Mouse (Mus musculus) kidney, embryonic 16.5 days (tissue): ENCODE data around the gene Pdia3. TPM values are rescaled to one million over a fixed set of nuclear protein-coding genes. Genes with fewer than 3 reads are reported as not detected.

Experiments used
- ATAC-seq: fragments of 200-750 bp; cut with Nextera tagmentation; 2 replicates; pipeline ENCODE4 v1.8.0; 2017; ENCODE audit warnings: moderate TSS enrichment; ENCODE audit not compliant: low FRiP score, low TSS enrichment
- H3K27ac ChIP-seq: fragments of 300-500 bp; sonication (generic); 2 replicates; pipeline ENCODE4 v1.5.1; 2014; ENCODE audit warnings: low read length
- H3K27me3 ChIP-seq: fragments of 300-500 bp; sonication (generic); 2 replicates; pipeline ENCODE4 v1.6.1; 2014; ENCODE audit warnings: low read length, control low read depth, mixed read lengths; ENCODE audit not compliant: insufficient read depth
- H3K36me3 ChIP-seq: fragments of 300-500 bp; sonication (generic); 2 replicates; pipeline ENCODE4 v1.6.1; 2014; ENCODE audit warnings: low read length, control low read depth, mixed read lengths; ENCODE audit not compliant: insufficient read depth
- H3K4me1 ChIP-seq: fragments of 300-500 bp; sonication (generic); 2 replicates; pipeline ENCODE4 v1.6.1; 2014; ENCODE audit warnings: low read length, control low read depth, mixed read lengths; ENCODE audit not compliant: insufficient read depth
- H3K4me2 ChIP-seq: fragments of 300-500 bp; sonication (generic); replicated peaks from 2 replicates; pipeline ENCODE4 v1.6.1; 2014; ENCODE audit warnings: low read depth, low read length
- H3K4me3 ChIP-seq: fragments of 300-500 bp; sonication (generic); 2 replicates; pipeline ENCODE4 v1.5.1; 2014; ENCODE audit warnings: mild to moderate bottlenecking, low read length
- H3K9ac ChIP-seq: fragments of 300-500 bp; sonication (generic); replicated peaks from 2 replicates; pipeline ENCODE4 v1.6.1; 2014; ENCODE audit warnings: low read length
- H3K9me3 ChIP-seq: fragments of 300-500 bp; sonication (generic); 2 replicates; pipeline ENCODE4 v1.6.1; 2016; ENCODE audit warnings: low read length, control low read depth
- WGBS: fragments of 180-500 bp; shearing (Covaris S2); extraction: QIAGEN DNeasy Blood & Tissue Kit; methylation state at CpG from one replicate; pipeline ENCODE4 v1.1.7; 2014; 5-methylcytosine and 5-hydroxymethylcytosine counted together
- polyA plus RNA-seq: library from polyadenylated mRNA; unstranded; fragments of >200 nt; fragmentation: Nextera tagmentation; extraction: Ambion mirVana; gene quantifications from 2 replicates; pipeline ENCODE4 v1.2.1, GENCODE M21; 2015

Gene Pdia3
- polyA plus RNA-seq, 1 experiment from 2014 or later = 877 TPM

GRCm38 (mm10) chr2:121414139-121414685 is 637 bp downstream of the Pdia3 start:
- 0% methylated on average over 32 of the region's 32 CpGs for WGBS
- peaks cover 31% of the 10 kb centered on the region for H3K4me1 ChIP-seq
- peak overlapping the region; percentile 99 for H3K9ac ChIP-seq
- peak overlapping the region; percentile 72 for H3K4me2 ChIP-seq
- peak overlapping the region; percentile 95 for H3K4me3 ChIP-seq
- no peaks in the 10 kb centered on the region for H3K9me3 ChIP-seq
- H3K36me3 ChIP-seq = peaks cover 21% of the 10 kb centered on the region
- H3K27ac ChIP-seq = peak overlapping the region; percentile 98
- no peaks in the 10 kb centered on the region for H3K27me3 ChIP-seq
- ATAC-seq = peak; percentile 50

- WGBS = 50% methylated on average over 3 of the region's 3 CpGs
- ATAC-seq = no peak
- peak overlapping the region; percentile 95 for H3K4me3 ChIP-seq
These were observed 1.5 kb downstream of the Pdia3 start for GRCm38 (mm10) chr2:121415103-121415502.

GRCm38 (mm10) chr2:121415591-121415990 is 2.0 kb downstream of the Pdia3 start:
- whole genome bisulfite sequencing = 77% methylated on average over 3 of the region's 3 CpGs
- peak overlapping the region; percentile 95 for H3K4me3 ChIP-seq
- H3K27ac ChIP-seq = no peak overlapping the region
- H3K36me3 ChIP-seq = peaks cover 27% of the 10 kb centered on the region
- H3K9ac ChIP-seq = peak overlapping the region; percentile 64
- peaks cover 31% of the 10 kb centered on the region for H3K4me1 ChIP-seq
- H3K9me3 ChIP-seq = no peaks in the 10 kb centered on the region
- ATAC-seq = no peak
- peak overlapping the region; percentile 72 for H3K4me2 ChIP-seq
- no peaks in the 10 kb centered on the region for H3K27me3 ChIP-seq

More at GRCm38 (mm10) chr2:121415103-121415502, 1.5 kb downstream of the Pdia3 start:
- Histone ChIP-seq H3K4me2 (peak overlapping the region; percentile 72), H3K9me3 (no peaks in the 10 kb centered on the region), H3K9ac (peak overlapping the region; percentile 64), H3K36me3 (peaks cover 25% of the 10 kb centered on the region), H3K27me3 (no peaks in the 10 kb centered on the region), H3K4me1 (peaks cover 31% of the 10 kb centered on the region), H3K27ac (no peak overlapping the region)

GRCm38 (mm10) chr2:121416356-121416755 is 2.8 kb downstream of the Pdia3 start:
- H3K4me2 ChIP-seq = peak overlapping the region; percentile 72; the same call in 1 of the 2 replicates
- 83% methylated on average over 6 of the region's 6 CpGs for WGBS

GRCm38 (mm10) chr2:121418476-121418875 is 4.9 kb downstream of the Pdia3 start:
- Histone ChIP-seq H3K4me1 (peaks cover 23% of the 10 kb centered on the region), H3K4me3 (no peak overlapping the region), H3K9me3 (no peaks in the 10 kb centered on the region), H3K27me3 (no peaks in the 10 kb centered on the region), H3K4me2 (no peak overlapping the region), H3K27ac (no peak overlapping the region), H3K36me3 (peaks cover 46% of the 10 kb centered on the region), H3K9ac (no peak overlapping the region)
- WGBS = 87% methylated on average over 3 of the region's 3 CpGs
- ATAC-seq = no peak

More at GRCm38 (mm10) chr2:121416356-121416755, 2.8 kb downstream of the Pdia3 start:
- ATAC-seq = no peak
- H3K9me3 ChIP-seq = no peaks in the 10 kb centered on the region
- peak overlapping the region; percentile 8 for H3K4me3 ChIP-seq
- H3K4me1 ChIP-seq = peaks cover 31% of the 10 kb centered on the region
- no peaks in the 10 kb centered on the region for H3K27me3 ChIP-seq
- no peak overlapping the region for H3K27ac ChIP-seq
- no peak overlapping the region for H3K9ac ChIP-seq
- H3K36me3 ChIP-seq = peaks cover 29% of the 10 kb centered on the region

- peaks cover 67% of the 10 kb centered on the region for H3K36me3 ChIP-seq
- no peak overlapping the region for H3K27ac ChIP-seq
- no peaks in the 10 kb centered on the region for H3K27me3 ChIP-seq
- 91% methylated on average over 2 of the region's 2 CpGs for WGBS
- no peak overlapping the region for H3K4me2 ChIP-seq
- no peak overlapping the region for H3K4me3 ChIP-seq
- no peak overlapping the region for H3K9ac ChIP-seq
- no peak for ATAC-seq
- H3K4me1 ChIP-seq = no peaks in the 10 kb centered on the region
- H3K9me3 ChIP-seq = no peaks in the 10 kb centered on the region
These were observed 9.6 kb downstream of the Pdia3 start for GRCm38 (mm10) chr2:121423166-121423565.

- H3K36me3 ChIP-seq = peaks cover 72% of the 10 kb centered on the region
- ATAC-seq = no peak
- WGBS = 100% methylated on average over 2 of the region's 2 CpGs
These were observed 12.3 kb downstream of the Pdia3 start for GRCm38 (mm10) chr2:121425890-121426289.

GRCm38 (mm10) chr2:121434854-121435253 is 21.3 kb downstream of the Pdia3 start:
- Histone ChIP-seq H3K9me3 (no peaks in the 10 kb centered on the region), H3K4me1 (no peaks in the 10 kb centered on the region), H3K27me3 (no peaks in the 10 kb centered on the region), H3K4me3 (no peak overlapping the region), H3K9ac (no peak overlapping the region), H3K27ac (no peak overlapping the region), H3K36me3 (peaks cover 67% of the 10 kb centered on the region), H3K4me2 (no peak overlapping the region)
- 100% methylated on average over 1 of the region's 1 CpGs for WGBS
- no peak for ATAC-seq

More at GRCm38 (mm10) chr2:121425890-121426289, 12.3 kb downstream of the Pdia3 start:
- Histone ChIP-seq H3K27ac (no peak overlapping the region), H3K9ac (no peak overlapping the region), H3K27me3 (no peaks in the 10 kb centered on the region), H3K4me3 (no peak overlapping the region), H3K4me1 (no peaks in the 10 kb centered on the region), H3K4me2 (no peak overlapping the region), H3K9me3 (no peaks in the 10 kb centered on the region)

- no peaks in the 10 kb centered on the region for H3K27me3 ChIP-seq
- no peak overlapping the region for H3K27ac ChIP-seq
- ATAC-seq = no peak
- H3K4me2 ChIP-seq = no peak overlapping the region
- no peak overlapping the region for H3K4me3 ChIP-seq
- H3K9me3 ChIP-seq = no peaks in the 10 kb centered on the region
- H3K4me1 ChIP-seq = peaks cover 12% of the 10 kb centered on the region
- 61% methylated on average over 4 of the region's 4 CpGs for WGBS
- no peak overlapping the region for H3K9ac ChIP-seq
- H3K36me3 ChIP-seq = peaks cover 28% of the 10 kb centered on the region
These were observed 26.2 kb downstream of the Pdia3 start for GRCm38 (mm10) chr2:121439746-121440145.

GRCm38 (mm10) chr2:121440834-121441605 is 27.4 kb downstream of the Pdia3 start:
- WGBS = 68% methylated on average over 5 of the region's 5 CpGs
- H3K36me3 ChIP-seq = peaks cover 19% of the 10 kb centered on the region
- no peaks in the 10 kb centered on the region for H3K27me3 ChIP-seq
- peaks cover 12% of the 10 kb centered on the region for H3K4me1 ChIP-seq
- H3K4me2 ChIP-seq = no peak overlapping the region
- H3K9me3 ChIP-seq = no peaks in the 10 kb centered on the region
- H3K27ac ChIP-seq = no peak overlapping the region
- no peak for ATAC-seq
- H3K9ac ChIP-seq = no peak overlapping the region
- no peak overlapping the region for H3K4me3 ChIP-seq
